Mouse (Mus musculus) kidney, postnatal 0 days (tissue): Measurements from ENCODE around the gene Igfbp6. TPM values are rescaled to one million over a fixed set of nuclear protein-coding genes. Genes with fewer than 3 reads are reported as not detected.

Experiments used
- ATAC-seq: fragments of 200-750 bp; cut with Nextera tagmentation; replicated peaks from 2 replicates; pipeline ENCODE4 v1.8.0; 2017; ENCODE audit warnings: low read depth, moderate number of reproducible peaks, moderate TSS enrichment, moderate library complexity; ENCODE audit not compliant: low FRiP score
- DNase-seq: peaks from one replicate; pipeline ENCODE4 v3.0.0-alpha.2; 2016; ENCODE audit warnings: low spot score
- H3K27ac ChIP-seq: fragments of 300-500 bp; sonication (generic); 2 replicates; pipeline ENCODE4 v1.5.1; 2014; ENCODE audit warnings: mild to moderate bottlenecking
- H3K27me3 ChIP-seq: fragments of 300-500 bp; sonication (generic); 2 replicates; pipeline ENCODE4 v1.6.1; 2014; ENCODE audit warnings: low read length, mixed read lengths; ENCODE audit not compliant: insufficient read depth
- H3K36me3 ChIP-seq: fragments of 300-500 bp; sonication (generic); 2 replicates; pipeline ENCODE4 v1.6.1; 2014; ENCODE audit warnings: low read length, mixed read lengths; ENCODE audit not compliant: insufficient read depth
- H3K4me1 ChIP-seq: fragments of 300-500 bp; sonication (generic); replicated peaks from 2 replicates; pipeline ENCODE4 v1.6.1; 2014; ENCODE audit warnings: antibody characterized with exemption, low read length, mixed read lengths; ENCODE audit not compliant: insufficient read depth
- H3K4me2 ChIP-seq: fragments of 300-500 bp; sonication (generic); 2 replicates; pipeline ENCODE4 v1.6.1; 2014; ENCODE audit warnings: mild to moderate bottlenecking, low read length, moderate library complexity, mixed read lengths
- H3K4me3 ChIP-seq: fragments of 300-500 bp; sonication (generic); replicated peaks from 2 replicates; pipeline ENCODE4 v1.5.1; 2014; ENCODE audit warnings: low read depth, low read length
- H3K9ac ChIP-seq: fragments of 300-500 bp; sonication (generic); 2 replicates; pipeline ENCODE4 v1.6.1; 2014; ENCODE audit warnings: low read depth, low read length
- H3K9me3 ChIP-seq: fragments of 300-500 bp; sonication (generic); replicated peaks from 2 replicates; pipeline ENCODE4 v1.6.1; 2016; ENCODE audit warnings: low read length, inconsistent platforms, mixed read lengths
- CTCF ChIP-seq: IDR thresholded peaks from 2 replicates; pipeline ENCODE4 v1.5.1; 2016; ENCODE audit warnings: antibody characterized with exemption, low read depth, mild to moderate bottlenecking, moderate library complexity
- WGBS: fragments of 180-500 bp; shearing (Covaris S2); extraction: QIAGEN DNeasy Blood & Tissue Kit; methylation state at CpG from one replicate; pipeline ENCODE4 v1.1.7; 2014; 5-methylcytosine and 5-hydroxymethylcytosine counted together
- polyA plus RNA-seq: library from polyadenylated mRNA; unstranded; fragments of >200 nt; fragmentation: Nextera tagmentation; extraction: Ambion mirVana; gene quantifications from 2 replicates; pipeline ENCODE4 v1.2.1, GENCODE M21; 2015

The Igfbp6 gene
- polyA plus RNA-seq, 1 experiment from 2014 or later, result 28.3 TPM

DNA sequence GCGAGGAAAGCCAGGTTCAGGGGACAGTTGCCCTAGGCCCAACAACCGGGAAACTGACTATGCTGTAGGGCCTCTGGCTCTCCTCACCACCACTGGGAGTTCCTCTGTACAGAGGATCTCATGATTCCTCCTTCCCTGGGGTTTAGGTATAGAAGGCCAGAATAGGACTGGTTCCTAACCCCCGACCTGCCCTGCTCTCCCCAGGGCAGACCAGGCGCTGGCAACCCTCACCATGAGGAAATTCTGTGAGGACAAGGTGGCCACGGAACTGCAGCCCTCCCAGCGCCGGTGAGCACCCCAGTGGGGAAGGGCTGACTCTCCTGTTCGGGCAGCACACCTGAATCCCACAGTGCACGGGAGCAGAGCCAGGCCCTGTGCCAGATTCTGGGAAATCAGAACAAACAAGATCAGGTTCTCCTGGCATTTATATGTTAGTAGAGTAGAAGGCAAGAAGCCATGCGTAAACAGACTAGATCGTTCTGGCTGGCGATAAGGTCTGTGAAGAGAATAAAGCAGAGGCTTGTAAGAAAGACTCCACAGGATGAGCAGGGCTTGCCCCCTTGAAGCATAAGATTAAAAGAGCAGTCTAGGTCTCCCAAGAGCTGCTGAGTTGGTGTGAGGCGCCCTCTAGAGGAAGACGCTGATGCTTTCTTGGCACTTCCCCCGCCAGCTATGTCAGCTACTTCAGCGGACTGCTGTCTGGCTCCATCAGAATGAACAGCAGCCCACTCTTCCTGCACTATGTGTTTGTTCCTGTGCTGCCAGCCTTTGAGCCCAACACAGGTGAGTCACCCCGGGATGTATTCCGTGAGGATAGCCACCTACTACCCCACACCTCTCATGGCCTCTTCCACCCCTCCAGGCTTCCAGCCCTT, 35.3 kb upstream of the Igfbp6 start:
- WGBS, result 46% methylated on average over 18 of the region's 18 CpGs
- Histone ChIP-seq H3K9ac (no peak overlapping the region), H3K27ac (peak overlapping the region; percentile 10; the same call in 1 of the 2 replicates), H3K4me2 (no peak overlapping the region), H3K4me3 (no peak overlapping the region), H3K4me1 (peaks cover 33% of the 10 kb centered on the region), H3K36me3 (peaks cover 58% of the 10 kb centered on the region), H3K27me3 (no peaks in the 10 kb centered on the region), H3K9me3 (no peaks in the 10 kb centered on the region)
- peak; percentile 81 for TF ChIP-seq CTCF
- DNase-seq (peak; percentile 94), ATAC-seq (0 out of 2 replicates have a peak, but pooled peaks have one; percentile 2)

DNA sequence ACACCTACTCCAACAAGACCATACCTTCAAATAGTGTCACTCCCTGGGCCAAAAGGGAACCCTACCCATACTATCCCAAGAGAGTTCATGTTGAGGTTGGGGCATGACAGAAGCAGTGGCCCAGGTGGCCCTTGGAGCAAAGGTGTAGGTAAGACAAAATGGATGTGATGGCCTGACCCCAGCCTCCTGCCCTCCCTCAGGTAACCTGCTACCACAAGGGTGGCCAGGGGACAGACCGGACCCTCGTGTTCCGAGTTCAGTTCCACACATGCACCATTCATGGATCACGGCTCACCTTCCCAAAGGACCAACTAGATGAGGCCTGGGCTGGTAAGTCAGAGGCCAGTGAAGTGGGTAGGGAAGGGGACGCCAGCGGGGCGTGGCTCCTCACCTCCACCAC, 33.9 kb upstream of the Igfbp6 start:
- Histone ChIP-seq H3K4me3 (no peak overlapping the region), H3K4me1 (peaks cover 26% of the 10 kb centered on the region), H3K36me3 (peaks cover 71% of the 10 kb centered on the region), H3K9me3 (no peaks in the 10 kb centered on the region), H3K27ac (no peak overlapping the region), H3K27me3 (no peaks in the 10 kb centered on the region), H3K4me2 (no peak overlapping the region), H3K9ac (no peak overlapping the region)
- no peak for TF ChIP-seq CTCF
- WGBS, result 53% methylated on average over 7 of the region's 7 CpGs
- ATAC-seq (0 out of 2 replicates have a peak, but pooled peaks have one; percentile 5), DNase-seq (no peak)

- DNase-seq, result no peak
- Histone ChIP-seq H3K27me3 (no peaks in the 10 kb centered on the region), H3K4me1 (peaks cover 20% of the 10 kb centered on the region), H3K4me3 (no peak overlapping the region), H3K9me3 (no peaks in the 10 kb centered on the region), H3K36me3 (peaks cover 76% of the 10 kb centered on the region), H3K4me2 (no peak overlapping the region), H3K27ac (no peak overlapping the region; the same call in 1 of the 2 replicates), H3K9ac (no peak overlapping the region)
- no peak for TF ChIP-seq CTCF
- WGBS, result 58% methylated on average over 29 of the region's 29 CpGs
- peak; percentile 3; the same call in 1 of the 2 replicates for ATAC-seq
Observed at GRCm38 (mm10) chr15:102110701-102111494, 33.3 kb upstream of the Igfbp6 start.

- no peak overlapping the region for H3K4me3 ChIP-seq
- peaks cover 14% of the 10 kb centered on the region for H3K4me1 ChIP-seq
- H3K36me3 ChIP-seq, result peaks cover 82% of the 10 kb centered on the region
- 84% methylated on average over 11 of the region's 11 CpGs for WGBS
- H3K27ac ChIP-seq, result no peak overlapping the region
- DNase-seq (no peak), ATAC-seq (no peak)
- no peaks in the 10 kb centered on the region for H3K9me3 ChIP-seq
- no peak overlapping the region for H3K4me2 ChIP-seq
- no peak for TF ChIP-seq CTCF
- H3K9ac ChIP-seq, result no peak overlapping the region
- no peaks in the 10 kb centered on the region for H3K27me3 ChIP-seq
Observed at GRCm38 (mm10) chr15:102111495-102111829, 32.7 kb upstream of the Igfbp6 start.

DNA sequence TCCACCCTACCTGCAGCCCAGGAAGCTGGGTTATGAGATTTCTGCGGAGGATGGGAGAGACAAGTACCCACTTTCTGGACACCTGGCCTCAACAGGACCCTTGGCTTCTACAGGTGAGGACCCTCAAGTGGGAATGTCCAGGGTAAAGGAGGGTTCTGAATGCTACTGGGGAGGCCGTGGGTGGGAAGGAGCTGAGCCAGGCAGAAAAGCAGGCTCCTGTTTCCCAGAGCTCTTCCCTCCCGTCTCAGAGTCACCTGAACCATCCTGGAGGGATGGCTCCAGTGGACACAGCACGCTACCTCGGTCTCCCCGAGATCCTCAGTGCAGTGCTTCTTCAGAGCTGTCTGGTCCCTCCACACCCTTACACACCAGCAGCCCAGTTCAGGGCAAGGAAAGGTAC, 32.0 kb upstream of the Igfbp6 start:
- Histone ChIP-seq H3K9ac (no peak overlapping the region), H3K27me3 (no peaks in the 10 kb centered on the region), H3K36me3 (peaks cover 89% of the 10 kb centered on the region), H3K4me1 (peaks cover 7% of the 10 kb centered on the region), H3K27ac (no peak overlapping the region), H3K4me3 (no peak overlapping the region), H3K9me3 (no peaks in the 10 kb centered on the region), H3K4me2 (no peak overlapping the region)
- TF ChIP-seq CTCF, result no peak
- DNase-seq, result no peak
- ATAC-seq, result no peak
- 92% methylated on average over 6 of the region's 6 CpGs for WGBS

DNA sequence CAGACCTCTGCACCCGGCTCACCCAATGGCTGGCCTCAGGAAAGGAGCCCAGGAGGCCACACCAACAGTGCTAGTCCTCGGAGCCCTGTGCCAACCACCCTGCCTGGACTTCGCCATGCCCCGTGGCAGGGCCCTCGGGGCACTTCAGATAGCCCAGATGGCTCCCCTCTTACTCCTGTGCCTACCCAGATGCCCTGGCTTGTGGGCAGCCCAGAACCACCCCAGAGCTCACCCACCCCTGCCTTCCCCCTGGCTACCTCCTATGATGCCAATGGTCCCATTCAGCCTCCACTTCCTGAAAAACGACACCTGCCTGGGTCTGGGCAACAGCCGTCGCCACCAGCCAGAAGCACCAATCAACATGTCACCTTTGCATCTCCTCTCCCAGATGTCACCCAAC, 31.3 kb upstream of the Igfbp6 start:
- ATAC-seq, result no peak
- H3K27ac ChIP-seq, result no peak overlapping the region
- H3K4me2 ChIP-seq, result no peak overlapping the region
- 82% methylated on average over 8 of the region's 8 CpGs for WGBS
- H3K36me3 ChIP-seq, result peaks cover 90% of the 10 kb centered on the region
- DNase-seq, result no peak
- no peak overlapping the region for H3K9ac ChIP-seq
- no peak overlapping the region for H3K4me3 ChIP-seq
- peaks cover 5% of the 10 kb centered on the region for H3K4me1 ChIP-seq
- TF ChIP-seq CTCF, result no peak
- H3K27me3 ChIP-seq, result no peaks in the 10 kb centered on the region
- no peaks in the 10 kb centered on the region for H3K9me3 ChIP-seq
